Mouse (Mus musculus): ENCODE measurements around the gene Trim42. TPM values are rescaled to one million over a fixed set of nuclear protein-coding genes. Genes with fewer than 3 reads are reported as not detected.

Gene Trim42
- polyA plus RNA-seq (2012; ENCODE audit: insufficient read depth, insufficient read length, missing spikeins), result not detected in 2 replicates

DNA sequence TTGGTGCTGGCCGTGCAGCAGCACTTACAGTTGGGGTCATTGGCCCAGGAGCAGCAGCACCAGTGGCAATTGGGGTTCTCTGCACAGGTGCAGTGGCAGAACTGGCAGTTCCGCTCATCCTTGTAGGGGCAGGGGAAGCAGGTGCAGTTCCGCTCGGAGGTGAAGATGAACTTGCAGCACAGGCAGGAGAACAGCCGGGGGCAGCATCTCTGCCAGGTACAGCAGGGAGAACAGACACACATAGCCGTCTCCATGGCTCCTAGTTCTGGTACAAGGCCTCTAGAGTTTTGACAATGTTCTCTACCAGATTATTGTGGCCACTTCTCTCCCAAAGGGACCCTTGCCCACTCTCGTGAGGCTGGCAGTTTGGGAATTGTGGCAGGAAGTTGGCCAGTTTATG is at the start of gene Trim42:
TSS of gene Trim42 (minus strand) at position 368 of the 400 bp plus-strand sequence.
- Histone ChIP-seq H3K4me3 (ENCODE audit: insufficient read depth, low read depth, low read length) (no peak within 1 kb of the TSS), H3K4me1 (ENCODE audit: control insufficient read depth, insufficient read depth, insufficient read length, low read length) (no peaks in the 10 kb centered on the region), H3K27ac (replicated peaks; ENCODE audit: low read depth, low read length) (no peak within 1 kb of the TSS)

DNA sequence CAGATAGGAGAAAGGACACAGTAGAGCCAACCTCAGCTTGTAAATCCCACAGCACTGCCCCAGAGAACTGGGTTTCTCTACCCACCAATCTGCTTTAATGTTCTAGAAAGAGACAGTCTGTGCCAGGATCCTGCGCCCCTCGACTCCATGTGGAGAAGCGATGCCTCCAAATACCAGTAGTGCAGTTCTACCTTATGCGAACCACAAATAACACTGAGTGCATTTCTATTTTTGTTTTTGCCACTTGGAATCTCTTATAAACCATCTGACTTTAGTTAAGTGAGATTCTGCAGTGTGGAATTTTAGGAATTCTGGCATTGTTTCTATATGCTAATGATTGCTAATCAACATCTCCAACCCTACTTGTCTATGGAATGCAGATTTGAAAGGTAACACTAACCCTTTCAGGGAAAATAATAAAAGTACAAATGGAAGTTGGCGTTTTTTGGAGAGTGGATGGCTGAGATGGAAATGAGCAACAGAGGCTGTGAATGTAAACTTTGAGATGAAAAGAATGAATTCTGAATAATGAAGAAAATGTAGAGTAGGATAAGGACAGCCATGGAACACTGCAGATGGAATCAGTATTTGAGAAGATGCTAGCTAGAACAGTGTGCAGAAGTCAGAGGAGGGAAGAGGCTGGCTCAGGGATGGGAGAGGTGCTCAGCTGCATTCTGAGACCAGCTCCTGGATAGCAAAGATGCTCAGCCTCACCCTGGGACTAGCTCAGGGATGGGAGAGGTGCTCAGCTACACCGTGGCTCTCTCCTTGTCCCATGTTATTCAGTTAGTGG is 45.3 kb upstream of the Trim42 start:
- H3K27ac ChIP-seq (replicated peaks; ENCODE audit: low read depth, low read length), result no peak overlapping the region
- H3K4me1 ChIP-seq (ENCODE audit: control insufficient read depth, insufficient read depth, insufficient read length, low read length), result no peaks in the 10 kb centered on the region
- H3K4me3 ChIP-seq (ENCODE audit: insufficient read depth, low read depth, low read length), result no peak overlapping the region

DNA sequence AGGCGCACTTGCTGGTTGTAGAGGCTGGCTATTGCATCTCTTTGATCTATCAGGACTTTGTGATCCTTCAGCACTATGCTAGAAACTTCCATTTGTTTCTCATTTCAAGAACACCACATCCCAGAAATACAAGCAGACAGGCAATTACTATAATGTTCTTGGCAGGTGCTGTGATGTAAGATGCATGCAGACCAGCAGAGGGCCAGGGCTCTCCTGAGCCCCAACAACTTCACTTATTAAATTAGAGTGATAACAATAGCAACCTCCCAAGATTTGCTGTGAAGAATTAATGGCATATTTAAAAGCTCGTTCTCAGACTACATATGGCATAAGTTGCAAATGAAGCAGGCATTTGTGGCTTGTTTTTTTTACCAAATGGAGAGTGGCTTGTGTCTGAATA is 38.4 kb upstream of the Trim42 start:
- Histone ChIP-seq H3K4me3 (ENCODE audit: insufficient read depth, low read depth, low read length) (no peak overlapping the region), H3K27ac (replicated peaks; ENCODE audit: low read depth, low read length) (no peak overlapping the region), H3K4me1 (ENCODE audit: control insufficient read depth, insufficient read depth, insufficient read length, low read length) (no peaks in the 10 kb centered on the region)

DNA sequence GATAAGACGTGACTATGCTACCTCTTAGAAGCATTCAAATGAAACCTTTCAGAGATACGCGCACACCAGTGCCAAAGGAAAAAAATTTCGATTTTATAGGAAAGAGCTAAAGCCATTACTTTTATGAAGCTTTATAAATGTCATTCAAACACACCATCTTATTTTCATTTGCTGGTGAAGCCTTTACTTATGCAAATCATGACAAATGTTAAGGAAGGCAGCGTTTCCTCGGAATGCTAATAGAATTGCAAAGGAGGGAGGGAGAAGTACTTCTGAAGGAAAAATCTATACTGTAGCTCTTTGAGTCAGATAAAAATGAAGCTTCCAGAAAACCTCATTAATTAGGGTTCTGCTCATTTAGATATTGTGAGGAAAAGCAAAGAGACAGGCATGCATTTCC is 13.3 kb downstream of the Trim42 start:
- no peaks in the 10 kb centered on the region for H3K4me1 ChIP-seq (ENCODE audit: control insufficient read depth, insufficient read depth, insufficient read length, low read length)
- no peak overlapping the region for H3K4me3 ChIP-seq (ENCODE audit: insufficient read depth, low read depth, low read length)
- H3K27ac ChIP-seq (replicated peaks; ENCODE audit: low read depth, low read length), result no peak overlapping the region

DNA sequence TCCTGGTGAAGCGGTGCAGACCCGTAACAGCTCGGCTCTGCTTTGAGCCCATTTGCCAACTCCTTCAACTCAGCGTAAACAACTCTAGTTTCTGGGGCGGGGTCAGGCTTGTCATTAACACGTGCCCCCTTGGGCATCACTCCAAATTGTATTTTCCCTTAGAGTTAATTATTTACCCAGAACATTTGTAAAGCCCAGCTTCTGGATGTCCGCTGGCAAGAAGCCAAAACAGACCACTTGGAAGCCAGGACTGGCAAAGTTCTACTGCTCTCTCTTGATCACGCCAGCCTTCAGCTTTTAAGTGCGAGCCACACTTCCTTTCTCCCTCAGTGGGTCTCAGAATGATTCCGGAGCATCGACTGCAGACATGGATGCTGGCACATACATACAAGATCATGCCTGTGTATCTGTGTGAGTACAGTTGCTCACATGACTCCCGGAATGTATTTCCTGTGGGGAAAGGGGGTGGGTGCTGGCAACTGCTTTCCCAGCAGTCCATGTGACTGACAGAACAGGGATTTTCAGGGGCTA is 24.9 kb downstream of the Trim42 start:
- H3K4me1 ChIP-seq (ENCODE audit: control insufficient read depth, insufficient read depth, insufficient read length, low read length), result no peaks in the 10 kb centered on the region
- no peak overlapping the region for H3K4me3 ChIP-seq (ENCODE audit: insufficient read depth, low read depth, low read length)
- H3K27ac ChIP-seq (replicated peaks; ENCODE audit: low read depth, low read length), result no peak overlapping the region

DNA sequence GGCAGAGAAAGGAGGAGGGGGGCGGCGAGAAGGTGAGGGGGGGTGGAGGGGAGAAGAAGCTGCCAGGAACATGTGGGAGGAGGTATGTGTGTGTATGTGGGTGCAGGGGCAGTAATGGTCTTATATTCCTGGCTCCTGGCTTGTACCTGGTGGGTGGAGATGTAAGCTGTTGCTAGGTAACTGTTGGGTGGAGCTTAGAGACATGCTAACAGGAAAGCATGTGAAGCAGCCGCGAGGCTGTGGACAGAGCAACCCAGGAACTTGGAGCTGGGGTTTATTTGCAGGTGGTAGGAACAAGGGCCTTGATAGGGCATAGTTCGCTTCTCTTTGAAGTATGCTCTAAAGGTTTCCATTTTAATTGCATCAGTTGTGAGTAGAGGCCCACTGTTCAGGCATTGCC is 28.0 kb downstream of the Trim42 start:
- Histone ChIP-seq H3K4me3 (ENCODE audit: insufficient read depth, low read depth, low read length) (no peak overlapping the region), H3K4me1 (ENCODE audit: control insufficient read depth, insufficient read depth, insufficient read length, low read length) (no peaks in the 10 kb centered on the region), H3K27ac (replicated peaks; ENCODE audit: low read depth, low read length) (no peak overlapping the region)

DNA sequence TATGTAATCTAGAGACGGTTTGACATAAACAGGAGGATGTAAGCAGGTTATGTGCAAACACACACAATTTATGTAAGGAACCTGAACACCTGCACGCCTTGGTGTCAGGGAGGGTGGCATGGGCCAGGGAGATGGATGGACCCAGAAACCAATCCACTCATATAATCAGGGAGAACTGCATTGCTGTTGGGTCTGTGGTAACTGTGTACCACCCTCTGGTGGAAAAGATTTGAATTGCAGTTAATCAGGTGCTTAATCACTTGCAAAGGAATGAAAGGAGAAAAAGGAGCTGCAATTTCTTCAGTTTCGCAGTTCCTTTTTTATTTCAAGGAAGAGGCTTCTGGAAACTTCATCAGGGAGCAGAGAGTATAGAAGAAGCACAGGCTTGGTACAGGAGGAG is 46.9 kb downstream of the Trim42 start:
- no peak overlapping the region for H3K4me3 ChIP-seq (ENCODE audit: insufficient read depth, low read depth, low read length)
- H3K4me1 ChIP-seq (ENCODE audit: control insufficient read depth, insufficient read depth, insufficient read length, low read length), result no peaks in the 10 kb centered on the region
- no peak overlapping the region for H3K27ac ChIP-seq (replicated peaks; ENCODE audit: low read depth, low read length)

DNA sequence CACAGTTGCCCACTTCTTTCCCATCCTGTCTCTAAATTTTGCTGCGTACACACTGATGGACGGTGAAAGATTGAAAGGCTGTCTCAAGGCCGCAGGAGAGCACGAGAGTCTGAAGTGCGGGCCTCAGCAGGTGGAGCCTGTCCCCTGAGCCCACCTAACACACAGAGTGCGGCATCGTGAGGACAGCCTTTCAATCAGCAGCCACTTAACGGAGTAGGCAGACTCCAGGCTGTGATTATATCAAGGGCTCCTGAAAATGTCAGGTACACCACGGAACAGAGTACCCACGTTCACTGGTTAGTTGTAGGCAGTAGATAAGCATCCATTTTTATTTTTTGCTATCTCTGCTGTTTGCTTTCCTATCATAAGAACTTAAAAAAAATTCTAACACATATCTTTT is 47.6 kb downstream of the Trim42 start:
- no peaks in the 10 kb centered on the region for H3K4me1 ChIP-seq (ENCODE audit: control insufficient read depth, insufficient read depth, insufficient read length, low read length)

DNA sequence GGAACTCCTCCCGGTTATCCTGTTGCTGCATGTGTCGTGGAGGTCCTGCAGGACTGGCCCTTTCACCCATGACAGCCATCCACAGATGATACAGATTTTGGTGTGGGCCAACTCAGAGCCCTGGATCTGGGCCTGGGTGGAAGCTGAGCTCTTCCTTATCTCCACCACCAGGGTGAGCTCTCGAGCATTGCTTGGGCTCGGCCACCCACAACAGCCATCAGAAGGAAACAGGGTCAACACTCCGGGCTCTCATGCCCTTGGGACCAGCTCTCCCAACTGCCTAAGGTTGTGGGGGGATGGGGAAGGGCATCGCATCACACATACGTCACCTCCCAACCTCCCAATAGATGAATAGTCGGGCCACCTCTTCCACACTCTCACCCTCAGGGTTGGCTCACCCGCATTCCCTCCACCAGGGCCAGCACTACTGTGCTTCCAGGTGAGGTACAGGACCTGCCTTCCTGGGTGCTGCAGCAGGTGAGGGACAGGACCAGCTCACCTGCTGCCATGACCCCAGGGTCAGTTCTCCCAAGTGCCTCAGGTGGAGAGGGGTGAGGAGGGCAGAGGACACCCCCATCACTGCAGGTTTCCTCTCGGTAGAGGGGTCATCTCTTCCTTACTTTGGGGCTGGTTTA is 54.2 kb downstream of the Trim42 start:
- no peak overlapping the region for H3K4me3 ChIP-seq (ENCODE audit: insufficient read depth, low read depth, low read length)
- H3K4me1 ChIP-seq (ENCODE audit: control insufficient read depth, insufficient read depth, insufficient read length, low read length), result no peaks in the 10 kb centered on the region
- no peak overlapping the region for H3K27ac ChIP-seq (replicated peaks; ENCODE audit: low read depth, low read length)

More for the DNA sequence above, 47.6 kb downstream of the Trim42 start:
- Histone ChIP-seq H3K4me3 (ENCODE audit: insufficient read depth, low read depth, low read length) (no peak overlapping the region), H3K27ac (replicated peaks; ENCODE audit: low read depth, low read length) (no peak overlapping the region)

DNA sequence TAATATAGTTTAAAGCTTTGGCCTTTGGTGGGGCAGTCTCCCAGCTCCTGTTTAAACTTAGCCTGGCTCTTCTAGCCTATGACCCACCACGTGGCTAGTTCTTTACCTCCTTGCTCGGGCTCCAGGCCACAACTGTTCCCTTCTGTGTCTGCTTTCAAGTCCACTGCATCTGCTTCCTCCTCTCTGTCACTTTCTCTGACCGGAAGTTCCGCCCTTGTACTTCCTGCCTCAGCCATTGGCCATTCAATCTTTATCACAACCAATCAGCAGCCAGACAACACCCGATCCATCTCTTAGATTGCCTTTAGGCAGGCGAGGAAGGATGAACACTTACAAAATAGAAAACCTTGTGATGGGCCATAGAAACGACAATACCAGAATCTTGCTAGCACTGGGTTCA is 58.1 kb downstream of the Trim42 start:
- no peak overlapping the region for H3K27ac ChIP-seq (replicated peaks; ENCODE audit: low read depth, low read length)
- no peaks in the 10 kb centered on the region for H3K4me1 ChIP-seq (ENCODE audit: control insufficient read depth, insufficient read depth, insufficient read length, low read length)
- no peak overlapping the region for H3K4me3 ChIP-seq (ENCODE audit: insufficient read depth, low read depth, low read length)

DNA sequence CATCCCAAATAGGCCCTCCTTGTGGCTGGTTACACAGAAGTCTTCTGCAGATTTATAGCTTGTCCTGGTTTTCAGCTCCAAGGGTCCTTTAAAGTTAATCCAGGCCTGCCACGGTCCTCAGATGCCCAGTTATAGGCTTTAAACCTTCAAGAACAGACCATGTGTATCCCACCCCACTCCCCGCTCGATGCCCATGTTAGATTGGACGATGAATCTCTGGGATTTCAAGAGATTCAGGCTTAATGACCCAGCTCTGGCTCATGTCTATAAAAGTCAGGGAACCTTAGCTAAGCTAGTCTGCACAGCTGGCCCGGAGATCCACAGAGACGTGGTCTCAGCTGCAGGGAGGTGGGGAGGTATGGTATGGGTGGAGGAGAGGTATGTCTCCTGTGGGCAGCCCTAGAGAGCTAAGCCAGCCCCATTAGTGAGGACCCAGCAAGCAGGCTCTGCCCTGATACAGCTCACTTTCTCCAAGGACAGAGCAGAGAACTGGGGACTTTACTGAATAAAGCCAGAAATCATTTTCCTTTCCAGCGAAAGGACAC is 60.2 kb downstream of the Trim42 start:
- Histone ChIP-seq H3K4me3 (ENCODE audit: insufficient read depth, low read depth, low read length) (no peak overlapping the region), H3K27ac (replicated peaks; ENCODE audit: low read depth, low read length) (no peak overlapping the region), H3K4me1 (ENCODE audit: control insufficient read depth, insufficient read depth, insufficient read length, low read length) (no peaks in the 10 kb centered on the region)

DNA sequence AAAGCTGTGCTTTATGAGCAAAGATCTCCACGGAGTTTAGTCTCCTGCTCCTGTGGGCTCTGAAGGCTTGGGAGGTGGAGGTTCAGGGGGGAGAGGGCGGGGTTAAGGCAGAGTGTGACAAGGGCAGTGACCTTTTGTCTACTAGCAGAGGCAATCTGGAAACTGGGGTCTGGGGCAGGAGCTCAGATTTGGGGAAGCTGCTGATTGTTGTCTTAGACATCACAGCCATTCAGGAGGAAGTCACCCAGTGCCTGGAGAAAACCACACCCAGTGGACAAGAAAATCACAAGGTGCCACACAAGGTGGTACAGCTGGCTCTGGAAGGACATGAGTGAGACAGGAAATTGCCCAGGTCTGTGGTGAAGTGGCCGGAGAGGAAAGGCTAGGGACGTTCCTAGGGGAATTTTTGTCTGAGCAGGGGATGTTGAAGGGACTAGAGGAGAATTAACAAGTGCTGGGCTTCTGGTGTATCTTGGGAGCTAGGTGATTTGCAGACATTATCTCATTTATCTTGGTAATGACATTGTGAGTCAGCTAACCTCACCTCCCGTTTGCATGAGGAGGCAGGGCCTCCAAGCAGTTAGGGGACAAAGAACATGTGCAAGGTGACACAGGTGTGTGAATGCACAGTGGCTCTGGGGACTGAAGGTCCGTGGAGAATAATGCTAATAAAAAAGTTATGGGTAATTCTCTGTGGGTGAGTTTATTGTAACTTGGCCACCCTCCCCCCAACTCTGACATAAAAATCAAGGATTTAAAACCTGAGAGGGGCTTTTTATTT is 61.9 kb downstream of the Trim42 start:
- Histone ChIP-seq H3K27ac (replicated peaks; ENCODE audit: low read depth, low read length) (no peak overlapping the region), H3K4me3 (ENCODE audit: insufficient read depth, low read depth, low read length) (no peak overlapping the region), H3K4me1 (ENCODE audit: control insufficient read depth, insufficient read depth, insufficient read length, low read length) (no peaks in the 10 kb centered on the region)
